Mouse (Mus musculus): ENCODE results near the gene Prom2. TPM values are rescaled to one million over a fixed set of nuclear protein-coding genes. Genes with fewer than 3 reads are reported as not detected.

Prom2 gene
- polyA plus RNA-seq (2015; fragmentation: Nextera tagmentation; extraction: Ambion mirVana), result 0.56 and 0.58 TPM in 2 replicates

GRCm38 (mm10) chr2:127541185-127541584, at the start of gene Prom2:
Gene Prom2, minus strand, starts transcription at chr2:127541467.
- Histone ChIP-seq H3K27ac (ENCODE audit: low read length) (no peak within 1 kb of the TSS), H3K9me3 (ENCODE audit: control insufficient read depth, low read length) (no peaks in the 10 kb centered on the region), H3K27me3 (replicated peaks; ENCODE audit: control insufficient read depth, insufficient read depth, low read length) (peaks cover 33% of the 10 kb centered on the region), H3K4me2 (ENCODE audit: low read depth, low read length) (peak within 1 kb of the TSS; percentile 56), H3K9ac (ENCODE audit: low read depth, low read length) (peak within 1 kb of the TSS; percentile 40; the same call in 1 of the 2 replicates), H3K4me3 (ENCODE audit: low read length) (peak within 1 kb of the TSS; percentile 32), H3K4me1 (ENCODE audit: control insufficient read depth, insufficient read depth, low read length) (peaks cover 11% of the 10 kb centered on the region), H3K36me3 (ENCODE audit: control insufficient read depth, insufficient read depth, low read length) (no peaks in the 10 kb centered on the region)
- WGBS, result 2% methylated on average over 29 of the region's 29 CpGs
- peak; percentile 95 for ATAC-seq

DNA sequence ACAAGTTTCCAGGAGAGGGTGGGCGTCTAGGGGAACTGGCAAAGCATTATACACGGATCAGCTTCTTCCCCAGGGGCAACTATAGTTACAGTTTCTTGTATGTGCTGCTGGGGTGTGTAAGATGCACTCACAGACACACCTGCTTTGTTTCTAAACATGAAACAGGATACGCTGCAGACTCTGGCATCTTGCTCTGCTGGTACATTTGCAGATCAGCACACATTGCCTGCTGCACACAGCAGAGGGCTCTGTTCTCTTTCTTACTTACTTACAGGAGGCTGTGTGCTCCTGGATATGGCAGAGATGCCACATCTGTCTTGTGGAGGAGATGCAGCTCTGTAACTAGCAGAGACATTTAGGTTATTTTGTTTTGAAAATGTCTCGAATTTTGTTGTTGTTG, 49.6 kb upstream of the Prom2 start:
- ATAC-seq, result no peak
- H3K4me3 ChIP-seq (ENCODE audit: low read length), result no peak overlapping the region
- WGBS, result 78% methylated on average over 4 of the region's 4 CpGs

DNA sequence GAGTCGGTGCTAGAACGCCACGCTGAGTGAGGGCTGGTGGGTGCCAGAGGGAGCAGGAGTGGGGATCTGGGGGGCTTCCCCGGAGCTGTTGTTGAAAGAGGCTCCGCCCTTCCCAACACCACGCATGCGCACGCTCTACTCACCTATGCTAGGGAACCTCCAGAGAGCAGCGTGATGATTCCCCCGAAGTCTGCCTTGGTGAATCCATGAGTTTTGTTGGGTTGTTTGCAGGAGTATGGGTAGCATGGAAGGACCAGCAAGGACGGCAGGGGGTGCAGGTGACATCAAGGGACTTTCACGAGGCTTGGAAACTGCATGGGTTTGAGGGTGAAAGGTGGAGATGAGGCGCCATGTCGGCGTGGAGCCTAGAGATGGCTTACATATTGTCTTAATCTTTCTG, 48.9 kb upstream of the Prom2 start:
- H3K27me3 ChIP-seq (replicated peaks; ENCODE audit: control insufficient read depth, insufficient read depth, low read length), result no peaks in the 10 kb centered on the region
- H3K36me3 ChIP-seq (ENCODE audit: control insufficient read depth, insufficient read depth, low read length), result no peaks in the 10 kb centered on the region
- H3K9ac ChIP-seq (ENCODE audit: low read depth, low read length), result no peak overlapping the region
- 69% methylated on average over 15 of the region's 15 CpGs for WGBS
- H3K4me3 ChIP-seq (ENCODE audit: low read length), result no peak overlapping the region
- peaks cover 19% of the 10 kb centered on the region for H3K4me1 ChIP-seq (ENCODE audit: control insufficient read depth, insufficient read depth, low read length)
- no peak overlapping the region for H3K27ac ChIP-seq (ENCODE audit: low read length)
- no peaks in the 10 kb centered on the region for H3K9me3 ChIP-seq (ENCODE audit: control insufficient read depth, low read length)
- no peak for ATAC-seq
- H3K4me2 ChIP-seq (ENCODE audit: low read depth, low read length), result no peak overlapping the region

More for the DNA sequence above, 49.6 kb upstream of the Prom2 start:
- Histone ChIP-seq H3K36me3 (ENCODE audit: control insufficient read depth, insufficient read depth, low read length) (peaks cover 3% of the 10 kb centered on the region; the same call in 1 of the 2 replicates), H3K27me3 (replicated peaks; ENCODE audit: control insufficient read depth, insufficient read depth, low read length) (no peaks in the 10 kb centered on the region), H3K9ac (ENCODE audit: low read depth, low read length) (no peak overlapping the region), H3K4me2 (ENCODE audit: low read depth, low read length) (no peak overlapping the region), H3K4me1 (ENCODE audit: control insufficient read depth, insufficient read depth, low read length) (peaks cover 19% of the 10 kb centered on the region), H3K27ac (ENCODE audit: low read length) (no peak overlapping the region), H3K9me3 (ENCODE audit: control insufficient read depth, low read length) (no peaks in the 10 kb centered on the region)

DNA sequence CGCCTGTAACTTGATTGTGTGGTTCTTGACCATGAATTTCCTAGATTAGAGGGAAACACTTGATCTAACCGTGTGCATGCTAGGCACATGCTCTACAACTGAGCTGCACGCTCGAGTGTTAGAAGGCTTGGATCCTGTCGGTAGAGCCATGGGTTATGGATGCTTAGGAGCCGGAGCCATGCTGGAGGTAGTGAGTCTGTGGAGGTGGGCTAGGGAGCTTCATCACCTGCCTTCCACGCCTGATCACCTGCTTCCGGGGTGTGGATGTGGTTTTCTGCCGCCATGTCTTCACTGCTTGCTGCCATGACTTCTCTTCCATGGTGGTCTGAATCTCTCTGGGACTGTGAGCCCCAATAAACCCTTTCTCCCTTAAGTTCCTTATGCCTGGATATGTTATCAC, 47.6 kb upstream of the Prom2 start:
- H3K36me3 ChIP-seq (ENCODE audit: control insufficient read depth, insufficient read depth, low read length), result no peaks in the 10 kb centered on the region
- H3K27me3 ChIP-seq (replicated peaks; ENCODE audit: control insufficient read depth, insufficient read depth, low read length), result no peaks in the 10 kb centered on the region
- no peak for ATAC-seq
- WGBS, result 91% methylated on average over 9 of the region's 9 CpGs
- H3K4me2 ChIP-seq (ENCODE audit: low read depth, low read length), result no peak overlapping the region
- peaks cover 21% of the 10 kb centered on the region for H3K4me1 ChIP-seq (ENCODE audit: control insufficient read depth, insufficient read depth, low read length)
- no peak overlapping the region for H3K27ac ChIP-seq (ENCODE audit: low read length)
- no peaks in the 10 kb centered on the region for H3K9me3 ChIP-seq (ENCODE audit: control insufficient read depth, low read length)
- no peak overlapping the region for H3K4me3 ChIP-seq (ENCODE audit: low read length)
- H3K9ac ChIP-seq (ENCODE audit: low read depth, low read length), result no peak overlapping the region

DNA sequence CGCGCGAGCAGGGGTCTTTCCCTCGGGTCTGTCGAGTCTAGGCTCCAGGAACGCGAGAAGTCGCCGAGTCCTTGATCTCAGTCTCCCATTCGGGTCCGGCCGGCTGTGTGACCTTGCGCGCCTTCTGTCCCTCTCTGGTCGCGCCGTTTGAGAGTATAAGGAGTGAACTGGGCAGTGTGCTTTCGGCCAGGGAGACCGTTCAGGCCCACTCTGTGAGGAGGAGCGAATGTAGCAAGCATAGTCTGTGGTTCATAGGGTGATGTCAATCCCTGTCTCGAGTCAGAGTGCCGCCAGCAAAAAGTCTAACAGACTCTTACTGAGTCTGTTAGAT, 46.2 kb upstream of the Prom2 start:
- H3K9ac ChIP-seq (ENCODE audit: low read depth, low read length), result peak overlapping the region; percentile 85
- peak; percentile 39 for ATAC-seq
- H3K4me1 ChIP-seq (ENCODE audit: control insufficient read depth, insufficient read depth, low read length), result peaks cover 24% of the 10 kb centered on the region
- WGBS, result under 1% methylated on average over 22 of the region's 22 CpGs
- H3K4me2 ChIP-seq (ENCODE audit: low read depth, low read length), result peak overlapping the region; percentile 55
- no peaks in the 10 kb centered on the region for H3K9me3 ChIP-seq (ENCODE audit: control insufficient read depth, low read length)
- H3K36me3 ChIP-seq (ENCODE audit: control insufficient read depth, insufficient read depth, low read length), result no peaks in the 10 kb centered on the region
- H3K27ac ChIP-seq (ENCODE audit: low read length), result peak overlapping the region; percentile 89
- H3K27me3 ChIP-seq (replicated peaks; ENCODE audit: control insufficient read depth, insufficient read depth, low read length), result no peaks in the 10 kb centered on the region
- peak overlapping the region; percentile 70 for H3K4me3 ChIP-seq (ENCODE audit: low read length)

GRCm38 (mm10) chr2:127586694-127587513, 45.6 kb upstream of the Prom2 start, which contains the start of the genes Zfp661 and Mrps5:
Gene Zfp661, minus strand, starts transcription at chr2:127587094.
Gene Mrps5, plus strand, starts transcription at chr2:127587222.
- ATAC-seq, result peak; percentile 85
- Histone ChIP-seq H3K4me2 (ENCODE audit: low read depth, low read length) (peak within 1 kb of the TSS; percentile 70), H3K27me3 (replicated peaks; ENCODE audit: control insufficient read depth, insufficient read depth, low read length) (no peaks in the 10 kb centered on the region), H3K27ac (ENCODE audit: low read length) (peak within 1 kb of the TSS; percentile 89), H3K36me3 (ENCODE audit: control insufficient read depth, insufficient read depth, low read length) (no peaks in the 10 kb centered on the region), H3K4me3 (ENCODE audit: low read length) (peak within 1 kb of the TSS; percentile 70), H3K9ac (ENCODE audit: low read depth, low read length) (peak within 1 kb of the TSS; percentile 85), H3K9me3 (ENCODE audit: control insufficient read depth, low read length) (no peaks in the 10 kb centered on the region), H3K4me1 (ENCODE audit: control insufficient read depth, insufficient read depth, low read length) (peaks cover 24% of the 10 kb centered on the region)
- WGBS, result 4% methylated on average over 39 of the region's 39 CpGs

DNA sequence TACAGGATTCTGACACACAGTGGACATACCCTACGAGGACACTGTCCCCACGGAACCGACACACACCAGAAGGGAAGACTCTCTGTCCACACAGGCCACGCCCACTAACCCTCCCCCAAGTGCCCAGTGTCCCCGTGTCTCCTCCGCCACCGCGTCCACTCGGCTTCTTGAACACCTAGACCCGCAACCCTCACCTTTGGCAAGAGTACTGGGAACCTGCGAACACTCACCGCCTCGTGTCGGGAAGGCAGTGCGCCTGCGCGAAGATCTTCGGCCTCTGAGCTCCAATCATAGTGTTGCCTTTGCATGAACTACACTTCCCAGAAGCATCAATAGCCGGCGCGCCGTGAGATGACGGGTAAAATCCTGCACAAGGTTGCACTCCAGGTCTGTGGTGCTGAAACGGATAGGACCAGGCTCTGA, 43.2 kb upstream of the Prom2 start:
- Histone ChIP-seq H3K4me2 (ENCODE audit: low read depth, low read length) (peak overlapping the region; percentile 73), H3K9ac (ENCODE audit: low read depth, low read length) (peak overlapping the region; percentile 78), H3K4me1 (ENCODE audit: control insufficient read depth, insufficient read depth, low read length) (peaks cover 16% of the 10 kb centered on the region), H3K36me3 (ENCODE audit: control insufficient read depth, insufficient read depth, low read length) (no peaks in the 10 kb centered on the region), H3K4me3 (ENCODE audit: low read length) (peak overlapping the region; percentile 71), H3K9me3 (ENCODE audit: control insufficient read depth, low read length) (no peaks in the 10 kb centered on the region), H3K27me3 (replicated peaks; ENCODE audit: control insufficient read depth, insufficient read depth, low read length) (no peaks in the 10 kb centered on the region), H3K27ac (ENCODE audit: low read length) (no peak overlapping the region)
- 0% methylated on average over 24 of the region's 24 CpGs for WGBS
- peak; percentile 89 for ATAC-seq

DNA sequence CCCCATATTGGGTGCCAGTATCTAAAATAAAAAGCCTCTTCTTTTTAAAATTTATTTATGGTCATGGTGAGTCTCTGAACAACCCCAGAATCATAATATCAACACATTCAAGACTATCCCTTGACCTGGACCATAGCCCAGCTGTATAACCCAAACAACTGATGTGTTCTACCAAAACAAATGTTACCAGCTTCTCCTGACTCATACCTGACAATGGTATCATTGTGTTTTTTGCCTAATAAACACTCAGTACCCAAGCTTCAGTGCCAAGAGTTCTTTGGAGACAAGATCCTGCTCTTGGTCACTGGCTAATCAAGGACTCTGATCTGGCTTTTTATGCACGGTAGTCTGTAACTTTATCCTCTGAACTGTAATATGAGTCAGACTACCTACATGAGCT, 32.1 kb upstream of the Prom2 start:
- Histone ChIP-seq H3K27ac (ENCODE audit: low read length) (no peak overlapping the region), H3K4me2 (ENCODE audit: low read depth, low read length) (no peak overlapping the region), H3K9me3 (ENCODE audit: control insufficient read depth, low read length) (no peaks in the 10 kb centered on the region), H3K4me3 (ENCODE audit: low read length) (no peak overlapping the region), H3K36me3 (ENCODE audit: control insufficient read depth, insufficient read depth, low read length) (peaks cover 10% of the 10 kb centered on the region; the same call in 1 of the 2 replicates), H3K4me1 (ENCODE audit: control insufficient read depth, insufficient read depth, low read length) (no peaks in the 10 kb centered on the region), H3K9ac (ENCODE audit: low read depth, low read length) (no peak overlapping the region), H3K27me3 (replicated peaks; ENCODE audit: control insufficient read depth, insufficient read depth, low read length) (no peaks in the 10 kb centered on the region)
- no peak for ATAC-seq
- 58% methylated on average over 1 of the region's 1 CpGs for WGBS

- H3K4me1 ChIP-seq (ENCODE audit: control insufficient read depth, insufficient read depth, low read length), result no peaks in the 10 kb centered on the region
- H3K9me3 ChIP-seq (ENCODE audit: control insufficient read depth, low read length), result no peaks in the 10 kb centered on the region
- WGBS, result 20% methylated on average over 18 of the region's 18 CpGs
- H3K36me3 ChIP-seq (ENCODE audit: control insufficient read depth, insufficient read depth, low read length), result no peaks in the 10 kb centered on the region
- H3K27ac ChIP-seq (ENCODE audit: low read length), result no peak overlapping the region
- H3K9ac ChIP-seq (ENCODE audit: low read depth, low read length), result 0 out of 2 replicates have a peak overlapping the region, but pooled peaks have one; percentile 21
- no peak overlapping the region for H3K4me3 ChIP-seq (ENCODE audit: low read length)
- 0 out of 2 replicates have a peak, but pooled peaks cover under 1% of the 10 kb centered on the region for H3K27me3 ChIP-seq (replicated peaks; ENCODE audit: control insufficient read depth, insufficient read depth, low read length)
- 0 out of 2 replicates have a peak overlapping the region, but pooled peaks have one; percentile 24 for H3K4me2 ChIP-seq (ENCODE audit: low read depth, low read length)
- ATAC-seq, result peak; percentile 95
Measured at GRCm38 (mm10) chr2:127559070-127559966, 18.1 kb upstream of the Prom2 start.

All from intestine, embryonic 16.5 days (tissue).